Mouse (Mus musculus) myocyte (in vitro differentiated cells): ENCODE results near the gene Cdh5.
"Not testable (repeated sequence)": the region's sequence is repeated elsewhere in the genome, so short reads cannot be mapped to it uniquely, and the experiment has no call there.

Experiments
- CEBPB ChIP-seq: IDR thresholded peaks from 2 replicates; pipeline ENCODE4 v1.6.1; 2011; ENCODE audit warnings: mild to moderate bottlenecking, moderate library complexity; ENCODE audit not compliant: poor library complexity, insufficient read depth, severe bottlenecking
- E2F4 ChIP-seq: IDR thresholded peaks from one replicate; pipeline ENCODE4 v1.6.1; 2011; ENCODE audit warnings: mild to moderate bottlenecking, control low read depth, moderate library complexity; ENCODE audit not compliant: insufficient read depth
- MAX ChIP-seq: IDR thresholded peaks from one replicate; pipeline ENCODE4 v1.6.1; 2011; ENCODE audit warnings: low read depth, mild to moderate bottlenecking, control low read depth
- MYOG ChIP-seq, 3 experiments: IDR thresholded peaks; one replicate each; pipeline ENCODE4 v1.6.1; 2011; ENCODE audit warnings: control low read depth in 2 of 3, low read depth in 2 of 3, mild to moderate bottlenecking in 2 of 3; ENCODE audit not compliant: insufficient read length in 2 of 3, control insufficient read depth in 1 of 3, insufficient read depth in 1 of 3
- POLR2A ChIP-seq: IDR thresholded peaks from one replicate; pipeline ENCODE4 v1.6.1; 2011; ENCODE audit warnings: low read depth, mild to moderate bottlenecking, control low read depth, moderate library complexity; ENCODE audit not compliant: insufficient read length
- POLR2AphosphoS2 ChIP-seq: IDR thresholded peaks from one replicate; pipeline ENCODE4 v1.6.1; 2011; ENCODE audit warnings: low read depth, control low read depth; ENCODE audit not compliant: insufficient read length
- REST ChIP-seq: IDR thresholded peaks from one replicate; pipeline ENCODE4 v1.6.1; 2011; ENCODE audit warnings: mild to moderate bottlenecking, control low read depth, moderate library complexity; ENCODE audit not compliant: insufficient read depth, insufficient read length
- TCF12 ChIP-seq: IDR thresholded peaks from one replicate; pipeline ENCODE4 v1.6.1; 2011; ENCODE audit warnings: mild to moderate bottlenecking, control low read depth; ENCODE audit not compliant: poor library complexity, insufficient read depth, severe bottlenecking
- USF1 ChIP-seq: IDR thresholded peaks from one replicate; pipeline ENCODE4 v1.6.1; 2011; ENCODE audit warnings: low read depth, mild to moderate bottlenecking, control low read depth, moderate library complexity

DNA sequence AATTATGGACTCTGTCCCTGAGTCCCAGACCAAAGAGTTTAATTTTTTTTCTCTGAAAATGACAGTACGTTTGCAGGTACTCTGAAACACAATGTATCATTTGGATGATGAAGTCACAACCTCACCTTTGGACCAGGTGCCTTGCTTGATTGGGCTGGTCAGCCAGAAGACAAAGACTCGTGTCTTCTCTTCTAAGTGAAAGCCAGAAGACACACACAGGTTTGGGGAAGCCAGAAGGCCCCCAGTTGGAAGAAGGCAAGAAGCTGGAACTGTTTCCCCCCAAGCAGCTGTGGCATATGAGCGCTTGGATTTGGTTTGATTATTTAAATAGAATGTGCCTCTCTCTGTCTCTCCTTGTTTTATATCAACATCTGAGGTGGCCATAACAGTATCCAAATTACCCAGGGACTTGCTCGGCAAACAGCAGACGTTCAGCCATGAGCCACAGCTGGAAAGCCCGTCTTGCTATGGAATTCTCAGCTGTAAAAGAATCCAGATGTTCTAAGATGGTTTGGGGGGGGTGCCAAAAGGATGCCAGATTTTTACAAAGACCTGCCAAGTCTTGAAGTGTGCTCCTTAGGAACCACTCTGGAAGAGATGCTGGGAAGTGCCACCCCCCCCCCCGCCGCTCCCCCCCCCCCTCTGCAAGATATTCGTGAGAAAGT lies 31.1 kb upstream of the Cdh5 start:
- TF ChIP-seq TCF12; MAX; POLR2A; MYOG (IDR thresholded peaks at IDR 0.05; ENCODE audit: control insufficient read depth in 1 of 3, insufficient read depth in 1 of 3, insufficient read length in 2 of 3, low read depth in 2 of 3); E2F4; USF1; REST; POLR2AphosphoS2; CEBPB: not testable (repeated sequence)
